Mouse (Mus musculus): ENCODE data around the gene Dynlrb1. TPM values are rescaled to one million over a fixed set of nuclear protein-coding genes. Genes with fewer than 3 reads are reported as not detected.

Gene Dynlrb1
- polyA plus RNA-seq, 1 experiment from 2014 or later: 339 TPM

DNA sequence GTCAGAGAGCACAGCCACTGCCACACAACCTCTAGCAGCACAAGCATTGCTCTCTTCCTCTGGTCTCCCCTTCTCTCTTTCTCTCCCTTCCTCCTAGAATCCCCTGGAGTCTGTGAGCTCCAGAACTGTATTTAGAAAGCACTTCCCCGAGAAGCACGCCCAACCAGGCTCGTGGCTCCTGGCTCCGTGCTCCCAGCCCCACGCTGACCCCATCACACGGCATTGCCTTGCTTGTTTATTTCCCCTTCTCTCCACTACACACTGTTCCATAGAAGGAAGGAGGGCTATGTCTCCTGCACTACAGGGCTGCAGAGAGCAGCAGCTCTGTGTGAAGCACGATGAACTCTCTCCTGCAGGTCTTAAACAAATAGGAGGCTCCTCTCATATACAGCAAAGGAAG lies 48.3 kb downstream of the Dynlrb1 start:
- peak overlapping the region; percentile 78 for H3K27ac ChIP-seq (replicated peaks)

DNA sequence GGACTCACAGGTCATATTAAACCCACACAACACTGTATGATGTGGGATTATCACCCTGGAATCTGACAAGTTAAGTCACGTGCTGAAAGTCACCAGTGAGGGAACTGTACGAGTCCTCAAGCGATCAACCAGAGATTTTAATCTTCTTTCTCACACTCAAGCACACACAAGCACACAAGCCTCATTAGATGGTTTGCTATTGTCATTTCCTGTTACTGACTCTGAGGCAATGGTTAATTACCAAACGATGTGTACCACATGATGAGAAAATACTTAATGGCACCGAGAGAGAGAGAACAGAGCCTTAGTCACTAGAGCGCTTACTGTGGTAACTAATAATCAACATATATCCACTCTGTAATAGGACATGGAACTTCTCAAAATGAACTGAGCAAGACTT lies 49.4 kb downstream of the Dynlrb1 start:
- Histone ChIP-seq H3K9me3 (ENCODE audit: control insufficient read depth, low read length) (no peaks in the 10 kb centered on the region), H3K4me1 (replicated peaks; ENCODE audit: control insufficient read depth, insufficient read depth) (no peaks in the 10 kb centered on the region), H3K27ac (replicated peaks) (no peak overlapping the region), H3K9ac (ENCODE audit: low read length) (no peak overlapping the region), H3K36me3 (ENCODE audit: control insufficient read depth, insufficient read depth, low read length) (peaks cover 6% of the 10 kb centered on the region; the same call in 1 of the 2 replicates), H3K4me2 (replicated peaks; ENCODE audit: low read depth) (no peak overlapping the region), H3K4me3 (ENCODE audit: low read depth, low read length) (no peak overlapping the region), H3K27me3 (ENCODE audit: control insufficient read depth, insufficient read depth, low read length) (no peaks in the 10 kb centered on the region)
- TF ChIP-seq EP300 (optimal IDR thresholded peaks at IDR 0.05): no peak
- no peak for TF ChIP-seq CTCF (IDR thresholded peaks at IDR 0.05; ENCODE audit: low read depth)
- DNase-seq (ENCODE audit: low spot score): no peak
- no peak for ATAC-seq (ENCODE audit: low FRiP score, low TSS enrichment)
- 76% methylated on average over 6 of the region's 6 CpGs for WGBS

More for the DNA sequence above, 48.3 kb downstream of the Dynlrb1 start:
- ATAC-seq (ENCODE audit: low FRiP score, low TSS enrichment): peak; percentile 79
- H3K4me3 ChIP-seq (ENCODE audit: low read depth, low read length): no peak overlapping the region
- no peaks in the 10 kb centered on the region for H3K4me1 ChIP-seq (replicated peaks; ENCODE audit: control insufficient read depth, insufficient read depth)
- 44% methylated on average over 7 of the region's 7 CpGs for WGBS
- no peak overlapping the region for H3K9ac ChIP-seq (ENCODE audit: low read length)
- TF ChIP-seq CTCF (IDR thresholded peaks at IDR 0.05; ENCODE audit: low read depth) (no peak), EP300 (optimal IDR thresholded peaks at IDR 0.05) (no peak)
- peaks cover 6% of the 10 kb centered on the region; the same call in 1 of the 2 replicates for H3K36me3 ChIP-seq (ENCODE audit: control insufficient read depth, insufficient read depth, low read length)
- H3K9me3 ChIP-seq (ENCODE audit: control insufficient read depth, low read length): no peaks in the 10 kb centered on the region
- H3K27me3 ChIP-seq (ENCODE audit: control insufficient read depth, insufficient read depth, low read length): no peaks in the 10 kb centered on the region
- DNase-seq (ENCODE audit: low spot score): no peak
- no peak overlapping the region for H3K4me2 ChIP-seq (replicated peaks; ENCODE audit: low read depth)

DNA sequence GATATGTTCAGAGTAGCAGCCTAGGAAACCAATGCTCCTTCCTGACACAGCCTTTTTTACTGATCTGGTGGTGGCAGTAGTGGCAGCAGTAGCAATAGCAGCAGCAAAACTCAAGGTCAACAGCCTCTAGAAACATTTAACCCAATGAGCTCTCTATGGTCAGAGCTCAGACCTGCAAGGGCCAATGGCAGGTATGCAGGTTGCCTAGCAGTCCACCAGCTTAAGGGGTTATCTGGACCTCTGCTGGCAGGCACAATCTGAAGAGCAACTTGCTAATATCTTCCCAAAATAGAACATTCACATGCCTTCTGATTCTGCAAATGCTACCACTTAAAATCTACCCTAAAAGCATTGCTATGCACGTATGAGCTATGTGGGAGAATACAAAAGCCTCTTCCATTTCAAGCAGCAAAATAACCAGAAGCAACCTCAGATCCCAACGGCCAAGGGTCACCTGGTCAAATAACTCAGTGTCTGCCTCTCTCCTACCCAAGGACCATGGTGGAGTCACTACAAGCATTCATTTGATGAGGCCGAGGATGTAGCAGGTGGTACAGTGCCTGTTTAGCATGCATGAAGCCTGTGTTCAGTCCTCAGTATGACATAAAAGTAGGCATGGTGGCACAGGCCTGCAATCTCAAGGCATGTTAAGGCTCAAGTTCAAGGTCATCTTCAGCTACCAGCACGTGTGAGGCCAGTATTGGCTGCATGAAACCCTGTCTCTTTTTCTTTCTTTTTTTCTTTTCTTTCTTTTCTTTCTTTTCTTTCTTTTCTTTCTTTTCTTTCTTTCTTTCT lies 51.3 kb downstream of the Dynlrb1 start:
- Histone ChIP-seq H3K4me2 (replicated peaks; ENCODE audit: low read depth) (no peak overlapping the region), H3K4me3 (ENCODE audit: low read depth, low read length) (no peak overlapping the region), H3K9me3 (ENCODE audit: control insufficient read depth, low read length) (no peaks in the 10 kb centered on the region), H3K36me3 (ENCODE audit: control insufficient read depth, insufficient read depth, low read length) (peaks cover 2% of the 10 kb centered on the region; the same call in 1 of the 2 replicates), H3K27me3 (ENCODE audit: control insufficient read depth, insufficient read depth, low read length) (no peaks in the 10 kb centered on the region), H3K27ac (replicated peaks) (no peak overlapping the region), H3K9ac (ENCODE audit: low read length) (no peak overlapping the region), H3K4me1 (replicated peaks; ENCODE audit: control insufficient read depth, insufficient read depth) (no peaks in the 10 kb centered on the region)
- TF ChIP-seq EP300 (optimal IDR thresholded peaks at IDR 0.05) (no peak), CTCF (IDR thresholded peaks at IDR 0.05; ENCODE audit: low read depth) (no peak)
- ATAC-seq (ENCODE audit: low FRiP score, low TSS enrichment) (no peak), DNase-seq (ENCODE audit: low spot score) (no peak)
- 84% methylated on average over 4 of the region's 4 CpGs for WGBS

DNA sequence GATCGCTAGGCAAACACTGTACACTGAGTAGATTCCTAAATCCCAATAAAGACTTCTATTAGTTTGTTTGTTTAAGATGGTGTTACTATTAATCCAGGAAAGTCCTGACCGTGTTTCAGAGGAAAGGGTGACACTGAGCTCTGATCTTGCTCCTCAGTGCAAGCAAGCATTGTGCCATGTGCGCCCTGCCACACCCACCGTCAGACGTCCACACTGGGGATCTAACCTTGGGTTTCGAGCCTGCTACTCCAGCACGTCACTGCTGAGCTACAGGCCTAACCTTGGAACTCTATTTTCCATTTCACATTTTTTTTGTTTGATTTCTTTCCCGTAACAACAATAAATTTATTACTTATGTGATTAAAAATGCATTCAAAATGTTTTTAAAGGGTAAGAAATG lies 53.7 kb downstream of the Dynlrb1 start:
- Histone ChIP-seq H3K9ac (ENCODE audit: low read length) (no peak overlapping the region), H3K4me1 (replicated peaks; ENCODE audit: control insufficient read depth, insufficient read depth) (no peaks in the 10 kb centered on the region), H3K4me2 (replicated peaks; ENCODE audit: low read depth) (no peak overlapping the region), H3K36me3 (ENCODE audit: control insufficient read depth, insufficient read depth, low read length) (peaks cover 2% of the 10 kb centered on the region; the same call in 1 of the 2 replicates), H3K27ac (replicated peaks) (no peak overlapping the region), H3K27me3 (ENCODE audit: control insufficient read depth, insufficient read depth, low read length) (no peaks in the 10 kb centered on the region), H3K4me3 (ENCODE audit: low read depth, low read length) (no peak overlapping the region), H3K9me3 (ENCODE audit: control insufficient read depth, low read length) (no peaks in the 10 kb centered on the region)
- TF ChIP-seq EP300 (optimal IDR thresholded peaks at IDR 0.05) (no peak), CTCF (IDR thresholded peaks at IDR 0.05; ENCODE audit: low read depth) (no peak)
- no peak for ATAC-seq (ENCODE audit: low FRiP score, low TSS enrichment)
- DNase-seq (ENCODE audit: low spot score): no peak
- WGBS: 75% methylated on average over 8 of the region's 8 CpGs

DNA sequence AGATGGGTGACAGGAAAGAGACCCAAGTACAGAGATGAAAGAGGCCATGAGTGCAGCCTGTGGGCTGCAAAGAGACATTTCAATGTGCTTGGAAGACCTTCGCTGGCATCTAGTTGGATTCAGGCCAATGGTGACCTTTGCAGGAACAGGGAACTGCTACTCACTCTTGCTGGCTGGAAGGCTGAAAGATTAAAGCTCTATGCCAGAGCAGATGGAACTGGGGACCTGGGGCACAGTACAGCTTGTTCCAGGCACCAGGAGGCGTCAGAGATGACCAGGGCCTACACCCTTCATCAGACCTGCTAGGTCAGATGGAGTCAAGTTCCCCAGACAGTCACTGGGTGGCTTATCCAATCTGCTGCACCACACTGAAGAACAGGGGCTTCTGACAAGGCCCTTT lies 57.0 kb downstream of the Dynlrb1 start:
- WGBS: 77% methylated on average over 2 of the region's 2 CpGs
- H3K27me3 ChIP-seq (ENCODE audit: control insufficient read depth, insufficient read depth, low read length): no peaks in the 10 kb centered on the region
- no peaks in the 10 kb centered on the region for H3K4me1 ChIP-seq (replicated peaks; ENCODE audit: control insufficient read depth, insufficient read depth)
- no peak overlapping the region for H3K27ac ChIP-seq (replicated peaks)
- no peaks in the 10 kb centered on the region for H3K9me3 ChIP-seq (ENCODE audit: control insufficient read depth, low read length)
- peaks cover 6% of the 10 kb centered on the region; the same call in 1 of the 2 replicates for H3K36me3 ChIP-seq (ENCODE audit: control insufficient read depth, insufficient read depth, low read length)
- no peak overlapping the region for H3K4me3 ChIP-seq (ENCODE audit: low read depth, low read length)
- ATAC-seq (ENCODE audit: low FRiP score, low TSS enrichment) (no peak), DNase-seq (ENCODE audit: low spot score) (no peak)
- TF ChIP-seq CTCF (IDR thresholded peaks at IDR 0.05; ENCODE audit: low read depth) (peak; percentile 35), EP300 (optimal IDR thresholded peaks at IDR 0.05) (no peak)
- no peak overlapping the region for H3K9ac ChIP-seq (ENCODE audit: low read length)
- no peak overlapping the region for H3K4me2 ChIP-seq (replicated peaks; ENCODE audit: low read depth)

DNA sequence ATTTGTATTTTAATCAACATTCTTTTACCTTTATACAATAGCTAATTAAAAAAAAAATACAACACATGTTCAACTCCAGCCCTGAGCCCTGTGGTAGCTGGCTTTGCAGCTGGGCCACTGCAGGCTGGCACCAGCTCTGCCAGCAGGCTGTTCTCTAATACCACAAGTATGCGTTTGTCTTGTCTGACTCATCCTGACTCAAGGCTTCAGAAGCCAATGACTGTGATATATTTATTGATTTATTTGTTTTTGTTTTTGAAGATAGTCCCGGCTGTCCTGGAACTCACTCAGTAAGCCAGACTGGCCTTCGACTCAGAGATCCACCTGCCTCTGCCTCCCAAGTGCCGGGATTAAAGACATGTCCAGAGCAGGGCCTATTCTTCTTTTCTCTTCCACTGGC lies 57.6 kb downstream of the Dynlrb1 start:
- H3K4me3 ChIP-seq (ENCODE audit: low read depth, low read length): no peak overlapping the region
- no peak overlapping the region for H3K9ac ChIP-seq (ENCODE audit: low read length)
- no peaks in the 10 kb centered on the region for H3K4me1 ChIP-seq (replicated peaks; ENCODE audit: control insufficient read depth, insufficient read depth)
- no peaks in the 10 kb centered on the region for H3K27me3 ChIP-seq (ENCODE audit: control insufficient read depth, insufficient read depth, low read length)
- H3K9me3 ChIP-seq (ENCODE audit: control insufficient read depth, low read length): no peaks in the 10 kb centered on the region
- no peak overlapping the region for H3K4me2 ChIP-seq (replicated peaks; ENCODE audit: low read depth)
- TF ChIP-seq CTCF (IDR thresholded peaks at IDR 0.05; ENCODE audit: low read depth) (peak; percentile 29; the same call in 1 of the 2 replicates), EP300 (optimal IDR thresholded peaks at IDR 0.05) (no peak)
- no peak for ATAC-seq (ENCODE audit: low FRiP score, low TSS enrichment)
- peaks cover 11% of the 10 kb centered on the region; the same call in 1 of the 2 replicates for H3K36me3 ChIP-seq (ENCODE audit: control insufficient read depth, insufficient read depth, low read length)
- no peak overlapping the region for H3K27ac ChIP-seq (replicated peaks)
- DNase-seq (ENCODE audit: low spot score): no peak
- 76% methylated on average over 4 of the region's 4 CpGs for WGBS
